Mouse (Mus musculus): ENCODE measurements around the gene 4930432M17Rik.

DNA sequence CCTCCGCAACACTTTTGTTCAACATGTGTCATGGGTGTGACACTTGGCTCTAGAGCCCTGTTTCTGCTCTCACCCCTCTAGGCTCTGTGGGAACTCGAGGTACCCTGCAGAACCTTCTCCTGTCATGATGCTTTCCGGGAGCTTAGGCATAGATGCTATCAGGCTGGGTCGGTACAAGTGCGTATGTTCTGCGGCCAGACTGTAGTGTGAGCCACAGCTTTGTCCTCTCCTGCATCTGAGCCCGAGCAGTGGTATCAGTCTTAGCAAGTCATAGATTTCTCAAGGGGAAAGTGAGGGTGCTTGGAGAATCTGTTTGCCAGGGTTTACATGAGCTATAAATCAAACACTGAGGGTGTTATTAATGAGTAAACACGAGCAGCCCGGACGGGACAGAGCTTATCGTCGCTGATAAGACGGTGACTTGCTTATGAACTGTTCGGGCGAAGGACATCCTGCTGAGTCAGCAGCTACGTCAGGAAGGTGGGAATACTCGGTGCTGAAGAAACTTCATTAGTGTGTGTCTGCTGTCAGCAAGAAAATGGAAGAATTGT lies 42.7 kb downstream of the 4930432M17Rik start:
- TF ChIP-seq CTCF (IDR thresholded peaks at IDR 0.05; ENCODE audit: control insufficient read depth, insufficient read depth, low read length) (no peak), POLR2A (IDR thresholded peaks at IDR 0.05; ENCODE audit: borderline replicate concordance, control insufficient read depth, low read depth, low read length) (no peak)
